Mouse (Mus musculus) CH12.LX (cell line): ENCODE results near the gene Slc26a10.

Experiments used
- CTCF ChIP-seq, 2 experiments: IDR thresholded peaks in 1 of 2; conservative IDR thresholded peaks in 1 of 2; 2 replicates each; pipeline ENCODE4 v1.5.1; 2011 to 2012; ENCODE audit warnings: low read depth in 2 of 2, low read length in 2 of 2, improper control_type of control experiment in 1 of 2, inconsistent platforms in 1 of 2, mild to moderate bottlenecking in 1 of 2, moderate library complexity in 1 of 2
- E2F4 ChIP-seq: IDR thresholded peaks from 2 replicates; pipeline ENCODE4 v1.6.1; 2011; ENCODE audit warnings: low read depth, low read length, improper control_type of control experiment; ENCODE audit not compliant: insufficient replicate concordance
- KAT2A ChIP-seq: IDR thresholded peaks from 2 replicates; pipeline ENCODE4 v1.6.1; 2012; ENCODE audit warnings: low read length, improper control_type of control experiment, inconsistent platforms; ENCODE audit not compliant: insufficient replicate concordance
- MAX ChIP-seq: IDR thresholded peaks from 2 replicates; pipeline ENCODE4 v1.6.1; 2011; ENCODE audit warnings: low read length, improper control_type of control experiment
- NELFE ChIP-seq: IDR thresholded peaks from 2 replicates; pipeline ENCODE4 v1.6.1; 2011; ENCODE audit warnings: low read depth, low read length, improper control_type of control experiment
- POLR2A ChIP-seq: IDR thresholded peaks from 2 replicates; pipeline ENCODE4 v1.6.1; 2011; ENCODE audit warnings: low read depth, mild to moderate bottlenecking, improper control_type of control experiment, low read length
- POLR2AphosphoS2 ChIP-seq: IDR thresholded peaks from 2 replicates; pipeline ENCODE4 v1.6.1; 2011; ENCODE audit warnings: low read depth, low read length, improper control_type of control experiment
- TCF12 ChIP-seq: IDR thresholded peaks from 2 replicates; pipeline ENCODE4 v1.6.1; 2014; ENCODE audit warnings: low read depth, mild to moderate bottlenecking, inconsistent platforms, low read length, improper control_type of control experiment
- ZC3H11A ChIP-seq: IDR thresholded peaks from 2 replicates; pipeline ENCODE4 v1.6.1; 2012; ENCODE audit warnings: low read depth, mild to moderate bottlenecking, inconsistent platforms, low read length, improper control_type of control experiment
- ZKSCAN1 ChIP-seq: IDR thresholded peaks from 2 replicates; pipeline ENCODE4 v1.6.1; 2012; ENCODE audit warnings: low read depth, inconsistent platforms, low read length, improper control_type of control experiment, borderline replicate concordance
- ZNF384 ChIP-seq: IDR thresholded peaks from 2 replicates; pipeline ENCODE4 v1.6.1; 2012; ENCODE audit warnings: low read depth, low read length, improper control_type of control experiment, inconsistent platforms

- TF ChIP-seq POLR2A (no peak), CTCF (conservative IDR thresholded peaks at IDR 0.05 in 1 of 2, IDR thresholded peaks at IDR 0.05 in 1 of 2; ENCODE audit: low read depth in 2 of 2, low read length in 2 of 2) (no peak), NELFE (no peak), KAT2A (no peak), TCF12 (no peak), ZC3H11A (no peak), E2F4 (no peak), MAX (no peak), ZNF384 (no peak), POLR2AphosphoS2 (no peak), ZKSCAN1 (no peak)
Observed at GRCm38 (mm10) chr10:127208921-127209320, 28.5 kb upstream of the Slc26a10 start.
